ENCODE assay signal across 23 mouse cellular contexts in the genomic region with DNA sequence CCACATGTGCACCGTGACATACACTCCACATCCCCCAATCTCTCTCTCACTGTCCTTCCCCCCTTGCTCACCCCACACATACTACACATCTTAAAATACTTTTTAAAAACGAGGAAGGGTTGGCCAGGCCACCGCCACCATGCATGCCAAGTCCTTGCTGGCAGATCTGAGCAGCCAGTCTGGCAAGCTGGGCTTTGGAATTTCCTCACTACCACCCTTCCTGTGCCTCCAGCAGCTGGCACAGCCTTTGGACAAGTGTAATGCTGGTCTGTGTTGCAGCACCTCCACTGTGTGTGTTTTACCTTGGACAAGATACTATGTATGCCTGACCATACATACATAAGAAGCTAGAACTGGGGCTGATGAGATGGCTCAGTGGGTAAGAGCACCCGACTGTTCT. TPM values are rescaled to one million over a fixed set of nuclear protein-coding genes. Genes with fewer than 3 reads are reported as not detected.
A peak's percentile ranks its signal among the peaks of the same experiment; 100 is the strongest.
DNase-seq lines count a peak whose midpoint lies in the region; ATAC-seq and TF ChIP-seq lines count a peak whose summit lies in the region.
"Had no signal": no experiment of that assay in that cellular context is flagged by ENCODE, and none has a peak within 500 bp of the region (broad histone marks: within the 10 kb centered on the region; RNA-seq: fewer than 3 reads in every experiment).

No protein-coding gene starts in this region.

- TF ChIP-seq EP300 in MEL (IDR thresholded peaks at IDR 0.05; ENCODE audit: low read depth in 1 of 2, low read length in 2 of 2), result no peak

- no peaks in the 10 kb centered on the region for H3K27me3 ChIP-seq in MEL (ENCODE audit: control insufficient read depth in 1 of 2, insufficient read depth in 2 of 2, low read length in 2 of 2)
- H3K27me3 ChIP-seq: CH12.LX had no signal

- H3K9ac ChIP-seq in MEL (ENCODE audit: control insufficient read depth, low read depth, low read length, poor library complexity, severe bottlenecking), result no peak overlapping the region
- H3K9ac ChIP-seq: embryonic facial prominence, embryonic 12.5 days; forebrain, embryonic 12.5 days had no signal

- TF ChIP-seq CTCF in layer of hippocampus, adult 2 months (conservative IDR thresholded peaks at IDR 0.05), result no peak
- TF ChIP-seq CTCF in MEL (IDR thresholded peaks at IDR 0.05 in 2 of 3, conservative IDR thresholded peaks at IDR 0.05 in 1 of 3; ENCODE audit: control insufficient read depth in 1 of 3, insufficient read depth in 1 of 3, low read depth in 2 of 3, low read length in 3 of 3, poor library complexity in 1 of 3, severe bottlenecking in 1 of 3), result no peak

- no peak overlapping the region for H3K4me3 ChIP-seq in layer of hippocampus, adult 2 months
- H3K4me3 ChIP-seq in MEL (ENCODE audit: control insufficient read depth in 1 of 2, insufficient read depth in 1 of 2, low read depth in 2 of 2, low read length in 2 of 2), result no peak overlapping the region
- H3K4me3 ChIP-seq: embryonic facial prominence, embryonic 10.5 days; embryonic facial prominence, embryonic 12.5 days; forebrain, embryonic 10.5 days; forebrain, embryonic 12.5 days had no signal

- peak overlapping the region; percentile 83 for H3K27ac ChIP-seq in layer of hippocampus, adult 2 months
- no peak overlapping the region for H3K27ac ChIP-seq in MEL (ENCODE audit: control insufficient read depth, low read depth, low read length)
- H3K27ac ChIP-seq: embryonic facial prominence, embryonic 10.5 days; embryonic facial prominence, embryonic 12.5 days; forebrain, embryonic 10.5 days; forebrain, embryonic 12.5 days had no signal

- DNase-seq in adrenal gland, postnatal 10 days, result peak; percentile 53
- DNase-seq in adrenal gland, postnatal 4 days (ENCODE audit: low spot score in 2 of 2), result no peak
- no peak for DNase-seq in layer of hippocampus, adult 2 months (ENCODE audit: low spot score in 2 of 2)
- no peak for DNase-seq in layer of hippocampus, postnatal 36 days
- no peak for DNase-seq in MEL (ENCODE audit: low read depth, low spot score)
- DNase-seq in fat pad, adult 2 months (ENCODE audit: extremely low read depth, low read depth, low spot score), result peak; percentile 40
- no peak for DNase-seq in thymus, postnatal 25 days
- DNase-seq: adrenal gland, postnatal 25 days; B cell, adult 2 months; cerebellum, adult 11-12 months; cerebellum, adult 2 months; cerebellum, adult 9-10 months; cerebellum, postnatal 25 days had no signal

- H3K4me1 ChIP-seq in MEL (ENCODE audit: control insufficient read depth in 1 of 2, insufficient read depth in 2 of 2, low read length in 2 of 2), result peaks cover 33 to 45% of the 10 kb centered on the region in 2 experiments

- H3K79me2 ChIP-seq in MEL (ENCODE audit: control insufficient read depth, insufficient read depth, low read length, poor library complexity), result no peaks in the 10 kb centered on the region

- no peak for ATAC-seq in inflammation-experienced regulatory T-cells, adult 6 months
- ATAC-seq: CD4-positive, CD25-positive, alpha-beta regulatory T cell, adult 4 months; forebrain, embryonic 14.5 days; forebrain, embryonic 16.5 days had no signal

- H3K36me3 ChIP-seq in MEL (ENCODE audit: control insufficient read depth in 1 of 2, insufficient read depth in 2 of 2, low read length in 2 of 2), result peaks cover 3 to 33% of the 10 kb centered on the region in 2 experiments; a peak in 3 of 4 replicates
- H3K36me3 ChIP-seq: embryonic facial prominence, embryonic 10.5 days; embryonic facial prominence, embryonic 12.5 days; forebrain, embryonic 12.5 days had no signal

- no peak for TF ChIP-seq RAD21 in MEL (IDR thresholded peaks at IDR 0.05; ENCODE audit: low read depth, low read length)

- no peak for TF ChIP-seq POLR2A in MEL (IDR thresholded peaks at IDR 0.05; ENCODE audit: control insufficient read depth in 1 of 2, insufficient read depth in 1 of 2, low read depth in 1 of 2, low read length in 2 of 2, poor library complexity in 1 of 2)

- H3K9me3 ChIP-seq in MEL (replicated peaks; ENCODE audit: insufficient read depth, low read length), result no peaks in the 10 kb centered on the region
- H3K9me3 ChIP-seq: embryonic facial prominence, embryonic 10.5 days; embryonic facial prominence, embryonic 12.5 days; forebrain, embryonic 10.5 days; forebrain, embryonic 12.5 days; G1E had no signal

TF ChIP-seq in MEL, 35 proteins besides CTCF, POLR2A, EP300 and RAD21:
- TF ChIP-seq TBP (IDR thresholded peaks at IDR 0.05; ENCODE audit: low read depth, low read length) (peak; percentile 65), POLR2AphosphoS5 (IDR thresholded peaks at IDR 0.05; ENCODE audit: borderline replicate concordance, low read depth, low read length) (no peak), SIN3A (IDR thresholded peaks at IDR 0.05; ENCODE audit: low read length) (no peak), E2F4 (IDR thresholded peaks at IDR 0.05; ENCODE audit: borderline replicate concordance, low read depth, low read length) (no peak), CHD2 (IDR thresholded peaks at IDR 0.05; ENCODE audit: low read length) (no peak), MAX (IDR thresholded peaks at IDR 0.05; ENCODE audit: low read length) (0 out of 2 replicates have a peak, but pooled peaks have one; percentile 11)

RNA-seq across cellular contexts. Expression of gene Sec14l2, which starts 9.7 kb away (rescaled TPM):
- 10 to 100 TPM; 16.4 to 33.8 TPM for total RNA-seq in adrenal gland, postnatal 10 days (2021)
- total RNA-seq in adrenal gland, postnatal 4 days (2021), result 10 to 100 TPM in 1 of 2 experiments, 1 to 10 TPM in 1; 4.4 to 15.0 TPM
- total RNA-seq in layer of hippocampus, adult 2 months (2021), result 10 to 100 TPM; 62.8 to 67.6 TPM
- 10 to 100 TPM; 52.5 to 57.4 TPM for total RNA-seq in layer of hippocampus, postnatal 36 days (2021)
- total RNA-seq in MEL (2012; rRNA removed), result 22.6 and 40.1 TPM in 2 replicates
- 10 to 100 TPM in 1 of 2 experiments, not detected in 1; 15.5 TPM for polyA plus RNA-seq in MEL (2012; ENCODE audit: insufficient read depth in 1 of 2, insufficient read length in 2 of 2, low read depth in 1 of 2, low replicate concordance in 2 of 2, missing spikeins in 1 of 2)
- 1 to 10 TPM in 2 of 3 experiments, under 1 TPM in 1; 0.79 to 2.7 (median 1.3) TPM for polyA plus RNA-seq in inflammation-experienced regulatory T-cells, adult 6 months (2017; shearing (Covaris generic))

RNA-seq across cellular contexts. Expression of gene Mtfp1, which starts 18.3 kb away (rescaled TPM):
- 10 to 100 TPM; 24.4 to 34.6 TPM for total RNA-seq in adrenal gland, postnatal 10 days (2021)
- total RNA-seq in adrenal gland, postnatal 4 days (2021), result 10 to 100 TPM; 17.3 to 17.7 TPM
- total RNA-seq in layer of hippocampus, adult 2 months (2021), result 100 to 1,000 TPM; 115 to 119 TPM
- 100 to 1,000 TPM; 118 TPM for total RNA-seq in layer of hippocampus, postnatal 36 days (2021)
- total RNA-seq in MEL (2012; rRNA removed), result 71.4 and 84.8 TPM in 2 replicates
- 10 to 100 TPM in 1 of 2 experiments, not detected in 1; 70.5 TPM for polyA plus RNA-seq in MEL (2012; ENCODE audit: insufficient read depth in 1 of 2, insufficient read length in 2 of 2, low read depth in 1 of 2, low replicate concordance in 2 of 2, missing spikeins in 1 of 2)
- polyA plus RNA-seq in inflammation-experienced regulatory T-cells, adult 6 months (2017; shearing (Covaris generic)), result 1 to 10 TPM; 1.1 to 3.8 (median 3.2) TPM

RNA-seq across cellular contexts. Expression of gene Rnf215, which starts 21.5 kb away (rescaled TPM):
- 10 to 100 TPM; 16.7 to 21.2 TPM for total RNA-seq in adrenal gland, postnatal 10 days (2021)
- total RNA-seq in adrenal gland, postnatal 4 days (2021), result 10 to 100 TPM; 32.0 to 34.8 TPM
- total RNA-seq in layer of hippocampus, adult 2 months (2021), result 10 to 100 TPM; 33.8 to 35.6 TPM
- 10 to 100 TPM; 32.4 to 35.7 TPM for total RNA-seq in layer of hippocampus, postnatal 36 days (2021)
- 10.1 and 11.3 TPM in 2 replicates for total RNA-seq in MEL (2012; rRNA removed)
- polyA plus RNA-seq in MEL (2012; ENCODE audit: insufficient read depth in 1 of 2, insufficient read length in 2 of 2, low read depth in 1 of 2, low replicate concordance in 2 of 2, missing spikeins in 1 of 2), result 10 to 100 TPM in 1 of 2 experiments, not detected in 1; 13.2 TPM
- 10 to 100 TPM in 1 of 3 experiments, 1 to 10 TPM in 2; 7.5 to 10.4 (median 8.4) TPM for polyA plus RNA-seq in inflammation-experienced regulatory T-cells, adult 6 months (2017; shearing (Covaris generic))

RNA-seq across cellular contexts. Expression of gene Ccdc157, which starts 46.6 kb away (rescaled TPM):
- total RNA-seq in adrenal gland, postnatal 10 days (2021), result 1 to 10 TPM; 8.7 to 9.0 TPM
- 10 to 100 TPM; 13.8 to 18.6 TPM for total RNA-seq in adrenal gland, postnatal 4 days (2021)
- 10 to 100 TPM; 12.2 to 12.8 TPM for total RNA-seq in layer of hippocampus, adult 2 months (2021)
- 10 to 100 TPM; 10.1 to 12.0 TPM for total RNA-seq in layer of hippocampus, postnatal 36 days (2021)
- 1.8 and 2.0 TPM in 2 replicates for total RNA-seq in MEL (2012; rRNA removed)
- polyA plus RNA-seq in MEL (2012; ENCODE audit: insufficient read depth in 1 of 2, insufficient read length in 2 of 2, low read depth in 1 of 2, low replicate concordance in 2 of 2, missing spikeins in 1 of 2), result 1 to 10 TPM in 1 of 2 experiments, not detected in 1; 2.9 TPM
- 1 to 10 TPM; 1.5 to 2.9 (median 2.9) TPM for polyA plus RNA-seq in inflammation-experienced regulatory T-cells, adult 6 months (2017; shearing (Covaris generic))

RNA-seq across cellular contexts. Expression of gene Sf3a1, which starts 46.7 kb away (rescaled TPM):
- total RNA-seq in adrenal gland, postnatal 10 days (2021), result 10 to 100 TPM; 41.0 to 44.7 TPM
- 10 to 100 TPM; 70.4 to 71.6 TPM for total RNA-seq in adrenal gland, postnatal 4 days (2021)
- total RNA-seq in layer of hippocampus, adult 2 months (2021), result 10 to 100 TPM; 72.3 to 74.1 TPM
- 10 to 100 TPM; 74.8 to 76.3 TPM for total RNA-seq in layer of hippocampus, postnatal 36 days (2021)
- 64.9 and 77.0 TPM in 2 replicates for total RNA-seq in MEL (2012; rRNA removed)
- polyA plus RNA-seq in MEL (2012; ENCODE audit: insufficient read depth in 1 of 2, insufficient read length in 2 of 2, low read depth in 1 of 2, low replicate concordance in 2 of 2, missing spikeins in 1 of 2), result 100 to 1,000 TPM in 1 of 2 experiments, 10 to 100 TPM in 1; 32.1 to 101 TPM
- 10 to 100 TPM; 54.2 to 71.2 (median 66.6) TPM for polyA plus RNA-seq in inflammation-experienced regulatory T-cells, adult 6 months (2017; shearing (Covaris generic))

Comparison
In these comparisons a context has a peak if more than half of its experiments do, and no peak if none do; other contexts are left out.
1. DNase-seq: peak in adrenal gland, postnatal 10 days (single experiment) and fat pad, adult 2 months (single experiment); none in adrenal gland, postnatal 4 days (0 of 2), layer of hippocampus, adult 2 months (0 of 2), layer of hippocampus, postnatal 36 days (0 of 2), MEL (single experiment) and thymus, postnatal 25 days (single experiment).